Mouse (Mus musculus) heart, adult 18-20 months (tissue): ENCODE data around the gene Dbndd2. TPM values are rescaled to one million over a fixed set of nuclear protein-coding genes. Genes with fewer than 3 reads are reported as not detected.

Source experiments
- DNase-seq, 2 experiments: peaks; one replicate each; pipeline ENCODE4 v3.0.0; 2021 to 2022; ENCODE audit warnings: mixed read lengths in 1 of 2
- total RNA-seq, 2 experiments: library from RNA; stranded (reverse); gene quantifications; 2 replicates each; pipeline ENCODE4 v1.2.3; 2021

The Dbndd2 gene
- total RNA-seq, 2 experiments from 2014 or later = 9.4 to 10.7 TPM

- DNase-seq = peak in 1 of 2 experiments; percentile 17
Measured at GRCm38 (mm10) chr2:164453887-164454500, 31.9 kb upstream of the Dbndd2 start.

- peak; percentile 93 for DNase-seq
Measured at GRCm38 (mm10) chr2:164454846-164455245, 31.1 kb upstream of the Dbndd2 start.

GRCm38 (mm10) chr2:164455421-164456190 is 30.3 kb upstream of the Dbndd2 start:
- peak; percentile 76 to 86 for DNase-seq

- DNase-seq = peak in 1 of 2 experiments; percentile 34
Measured at GRCm38 (mm10) chr2:164456413-164456812, 29.5 kb upstream of the Dbndd2 start.

- peak; percentile 34 to 61 for DNase-seq
Measured at GRCm38 (mm10) chr2:164456864-164457300, 29.0 kb upstream of the Dbndd2 start, which contains the start of gene Sys1. TSS of gene Sys1 (plus strand) at chr2:164456964.

GRCm38 (mm10) chr2:164457942-164458341 is 28.0 kb upstream of the Dbndd2 start:
- peak in 1 of 2 experiments; percentile 4 for DNase-seq

GRCm38 (mm10) chr2:164458535-164458934 is 27.4 kb upstream of the Dbndd2 start:
- peak; percentile 18 to 44 for DNase-seq

- peak; percentile 98 to 99 for DNase-seq
Measured at GRCm38 (mm10) chr2:164460745-164461551, 25.0 kb upstream of the Dbndd2 start, which contains the start of gene Gm20458. TSS of gene Gm20458 (plus strand) at chr2:164460967.

- no peak for DNase-seq
Measured at GRCm38 (mm10) chr2:164465161-164465560, 20.7 kb upstream of the Dbndd2 start.

- DNase-seq = no peak
Measured at GRCm38 (mm10) chr2:164466787-164467186, 19.1 kb upstream of the Dbndd2 start.

GRCm38 (mm10) chr2:164470254-164470653 is 15.7 kb upstream of the Dbndd2 start:
- DNase-seq = peak; percentile 66 to 72

GRCm38 (mm10) chr2:164473624-164474023 is 12.3 kb upstream of the Dbndd2 start, which contains the start of gene Trp53tg5:
TSS of gene Trp53tg5 (minus strand) at chr2:164473724.
- DNase-seq = no peak

- DNase-seq = peak; percentile 81 to 86
Measured at GRCm38 (mm10) chr2:164486258-164487114, 580 bp downstream of the Dbndd2 start.

GRCm38 (mm10) chr2:164487115-164487527 is 1.2 kb downstream of the Dbndd2 start:
- DNase-seq = no peak

- no peak for DNase-seq
Measured at GRCm38 (mm10) chr2:164487812-164488211, 1.9 kb downstream of the Dbndd2 start.

- no peak for DNase-seq
Measured at GRCm38 (mm10) chr2:164494126-164494525, 8.2 kb downstream of the Dbndd2 start.

- no peak for DNase-seq
Measured at GRCm38 (mm10) chr2:164496331-164496730, 10.4 kb downstream of the Dbndd2 start.

- DNase-seq = peak; percentile 92 to 93
Measured at GRCm38 (mm10) chr2:164496847-164497690, 11.2 kb downstream of the Dbndd2 start, which contains the start of gene Pigt. TSS of gene Pigt (plus strand) at chr2:164497520.

- DNase-seq = no peak
Measured at GRCm38 (mm10) chr2:164497691-164498268, 11.9 kb downstream of the Dbndd2 start.

- no peak for DNase-seq
Measured at GRCm38 (mm10) chr2:164499317-164499716, 13.4 kb downstream of the Dbndd2 start.
